Mouse (Mus musculus) lung, postnatal 0 days (tissue): Measurements from ENCODE around the gene Cpsf4. TPM values are rescaled to one million over a fixed set of nuclear protein-coding genes. Genes with fewer than 3 reads are reported as not detected.
A peak's percentile ranks its signal among the peaks of the same experiment; 100 is the strongest.
"Not testable (repeated sequence)": the region's sequence is repeated elsewhere in the genome, so short reads cannot be mapped to it uniquely, and the experiment has no call there.

Experiments used
- ATAC-seq: fragments of 200-750 bp; cut with Nextera tagmentation; 2 replicates; pipeline ENCODE4 v1.8.0; 2017; ENCODE audit warnings: moderate library complexity
- DNase-seq: peaks from one replicate; pipeline ENCODE4 v3.0.0-alpha.2; 2016; ENCODE audit warnings: low spot score
- H3K27ac ChIP-seq: fragments of 300-500 bp; sonication (generic); 2 replicates; pipeline ENCODE4 v1.5.1; 2014; ENCODE audit warnings: antibody characterized with exemption, mild to moderate bottlenecking, low read length, mixed read lengths
- H3K27me3 ChIP-seq: fragments of 300-500 bp; sonication (generic); replicated peaks from 2 replicates; pipeline ENCODE4 v1.6.1; 2014; ENCODE audit warnings: low read length, mixed read lengths; ENCODE audit not compliant: insufficient read depth
- H3K36me3 ChIP-seq: fragments of 300-500 bp; sonication (generic); 2 replicates; pipeline ENCODE4 v1.6.1; 2014; ENCODE audit warnings: low read length, mixed read lengths; ENCODE audit not compliant: insufficient read depth
- H3K4me1 ChIP-seq: fragments of 300-500 bp; sonication (generic); 2 replicates; pipeline ENCODE4 v1.6.1; 2014; ENCODE audit warnings: antibody characterized with exemption, low read depth, low read length, mixed read lengths; ENCODE audit not compliant: insufficient read depth
- H3K4me2 ChIP-seq: fragments of 300-500 bp; sonication (generic); replicated peaks from 2 replicates; pipeline ENCODE4 v1.6.1; 2014; ENCODE audit warnings: low read depth, mild to moderate bottlenecking, low read length, moderate library complexity, mixed read lengths
- H3K4me3 ChIP-seq: fragments of 300-500 bp; sonication (generic); 2 replicates; pipeline ENCODE4 v1.5.1; 2014; ENCODE audit warnings: low read depth, low read length
- H3K9ac ChIP-seq: fragments of 300-500 bp; sonication (generic); replicated peaks from 2 replicates; pipeline ENCODE4 v1.6.1; 2014; ENCODE audit warnings: low read depth, mild to moderate bottlenecking
- H3K9me3 ChIP-seq: fragments of 300-500 bp; sonication (generic); 2 replicates; pipeline ENCODE4 v1.6.1; 2016; ENCODE audit warnings: low read length, mixed read lengths
- CTCF ChIP-seq: IDR thresholded peaks from 2 replicates; pipeline ENCODE4 v1.5.1; 2016; ENCODE audit warnings: antibody characterized with exemption, mild to moderate bottlenecking
- EP300 ChIP-seq: IDR thresholded peaks from 2 replicates; pipeline ENCODE4 v1.6.1; 2016; ENCODE audit warnings: antibody characterized with exemption, mild to moderate bottlenecking, control low read depth
- WGBS: fragments of 180-500 bp; shearing (Covaris S2); extraction: QIAGEN DNeasy Blood & Tissue Kit; methylation state at CpG from one replicate; pipeline ENCODE4 v1.1.7; 2014; 5-methylcytosine and 5-hydroxymethylcytosine counted together
- polyA plus RNA-seq: library from polyadenylated mRNA; unstranded; fragments of >200 nt; fragmentation: Nextera tagmentation; extraction: Ambion mirVana; gene quantifications from 2 replicates; pipeline ENCODE4 v1.2.1, GENCODE M21; 2015

The Cpsf4 gene
- polyA plus RNA-seq, 1 experiment from 2014 or later = 25.9 TPM

DNA sequence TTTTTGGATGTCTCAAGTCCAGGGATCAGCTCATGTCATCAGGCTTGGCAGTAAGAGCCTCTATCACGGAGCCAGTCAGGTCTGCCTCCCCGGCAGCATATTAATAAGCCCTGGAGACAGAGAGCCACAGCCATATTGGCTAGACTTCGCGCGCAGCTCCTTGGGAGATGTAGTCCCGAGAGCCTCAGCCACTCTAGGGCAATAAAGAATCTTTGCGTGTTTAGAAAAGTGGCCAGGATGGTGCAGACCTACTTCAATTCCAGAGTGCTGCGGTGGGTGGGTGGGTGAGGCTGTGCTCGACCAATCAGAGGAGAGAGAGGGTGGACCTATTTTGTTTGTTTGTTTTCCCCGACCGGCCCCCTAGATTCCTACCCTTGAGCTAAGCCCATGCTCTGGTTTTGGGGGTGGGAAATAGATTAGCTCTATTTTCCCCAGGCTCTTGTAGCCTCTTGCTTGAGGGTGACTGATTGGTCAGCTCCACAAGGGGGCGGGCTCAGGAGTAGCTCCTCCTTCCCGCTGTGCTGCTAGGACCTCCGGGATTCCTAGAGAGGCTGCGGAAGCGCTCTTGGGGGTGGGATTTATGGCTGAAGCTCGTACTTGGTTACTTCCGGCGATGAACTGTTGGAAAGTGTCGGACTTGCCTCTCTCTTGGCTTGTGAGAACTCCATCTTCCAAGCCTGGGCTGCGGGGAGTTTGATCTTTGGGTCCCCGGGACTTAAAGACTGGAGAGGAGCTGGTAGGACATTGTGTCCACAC is 37.1 kb downstream of the Cpsf4 start, which contains the start of gene Zkscan5:
TSS of gene Zkscan5 (plus strand) at position 627 of the 756 bp plus-strand sequence.
- peak; percentile 64; the same call in 1 of the 2 replicates for TF ChIP-seq EP300
- TF ChIP-seq CTCF = no peak; the same call in 1 of the 2 replicates
- Histone ChIP-seq H3K27me3 (no peaks in the 10 kb centered on the region), H3K4me1 (peaks cover 7% of the 10 kb centered on the region; the same call in 1 of the 2 replicates), H3K4me3 (peak within 1 kb of the TSS; percentile 58), H3K4me2 (peak within 1 kb of the TSS; percentile 61), H3K9ac (peak within 1 kb of the TSS; percentile 58), H3K27ac (peak within 1 kb of the TSS; percentile 91), H3K9me3 (no peaks in the 10 kb centered on the region), H3K36me3 (no peaks in the 10 kb centered on the region)
- peak; percentile 95 for ATAC-seq
- peak; percentile 99 for DNase-seq
- under 1% methylated on average over 22 of the region's 22 CpGs for WGBS

DNA sequence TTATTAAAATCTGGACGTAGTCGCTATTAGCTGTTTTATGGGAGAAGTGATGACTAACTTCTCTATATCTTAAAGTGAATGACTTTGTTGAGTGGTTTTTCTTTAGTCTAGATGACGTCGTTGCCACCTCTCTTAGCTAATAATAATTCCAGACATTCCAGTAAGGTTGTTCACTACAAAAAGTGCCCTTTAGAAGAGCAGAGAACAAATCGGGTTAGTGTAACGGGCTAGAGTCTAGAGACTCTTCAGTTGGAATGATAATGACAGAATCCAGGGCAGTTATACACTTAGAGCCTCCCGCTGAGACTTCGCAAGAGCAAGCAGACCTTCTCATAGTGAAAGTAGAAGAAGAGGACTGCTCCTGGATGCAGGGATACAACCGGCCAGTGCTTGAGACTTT is 38.0 kb downstream of the Cpsf4 start:
- Histone ChIP-seq H3K9me3 (no peaks in the 10 kb centered on the region), H3K4me2 (peak overlapping the region; percentile 61), H3K4me1 (peaks cover 7% of the 10 kb centered on the region; the same call in 1 of the 2 replicates), H3K9ac (peak overlapping the region; percentile 58; the same call in 1 of the 2 replicates), H3K27ac (peak overlapping the region; percentile 55), H3K36me3 (no peaks in the 10 kb centered on the region), H3K27me3 (no peaks in the 10 kb centered on the region), H3K4me3 (peak overlapping the region; percentile 58)
- 11% methylated on average over 9 of the region's 9 CpGs for WGBS
- DNase-seq = peak; percentile 95
- TF ChIP-seq CTCF (no peak), EP300 (peak; percentile 98)
- ATAC-seq = peak; percentile 37

DNA sequence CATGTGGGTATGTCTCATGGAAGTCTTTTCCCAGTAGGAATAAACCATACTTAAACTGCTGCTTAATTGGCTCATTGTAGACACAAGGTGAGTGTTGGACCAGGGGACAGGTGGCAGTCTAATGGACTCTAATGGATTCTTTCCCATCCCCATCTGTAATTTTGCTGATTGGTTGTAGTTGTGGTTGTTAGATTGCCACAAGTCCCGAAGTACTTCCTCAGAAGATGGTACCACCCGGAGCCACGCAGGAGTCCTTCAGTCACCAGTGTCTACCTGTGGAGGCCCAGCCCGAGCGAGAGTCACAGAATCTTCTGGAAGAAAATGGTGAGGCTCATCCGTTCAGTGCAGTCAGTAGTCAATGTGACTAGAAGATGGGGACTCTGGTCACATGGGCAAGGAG is 40.4 kb downstream of the Cpsf4 start:
- ATAC-seq (no peak), DNase-seq (no peak)
- 95% methylated on average over 6 of the region's 6 CpGs for WGBS
- Histone ChIP-seq H3K4me1 (no peaks in the 10 kb centered on the region), H3K4me2 (no peak overlapping the region), H3K27ac (no peak overlapping the region), H3K27me3 (no peaks in the 10 kb centered on the region), H3K36me3 (peaks cover 3% of the 10 kb centered on the region; the same call in 1 of the 2 replicates), H3K4me3 (no peak overlapping the region), H3K9ac (no peak overlapping the region), H3K9me3 (no peaks in the 10 kb centered on the region)
- TF ChIP-seq CTCF (no peak), EP300 (no peak)

DNA sequence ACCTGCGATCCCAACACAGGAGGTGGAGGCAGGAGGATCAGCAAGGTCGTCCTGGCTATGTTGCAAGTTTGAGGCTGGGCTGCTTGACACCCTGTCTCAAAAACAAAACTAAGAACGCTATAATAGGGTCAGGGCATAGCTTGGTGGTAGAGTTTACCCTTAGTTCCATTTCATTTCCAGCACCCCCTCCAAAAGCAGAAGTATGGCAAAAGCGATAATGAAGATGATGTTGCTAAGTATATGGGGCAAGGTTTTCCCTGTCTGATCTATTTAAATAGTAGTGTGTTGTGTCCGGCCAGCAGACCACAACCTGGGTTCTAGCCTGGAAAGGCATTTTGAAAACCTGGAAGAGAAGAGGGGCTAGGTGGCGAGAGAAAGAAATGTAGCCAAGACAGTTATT is 40.9 kb downstream of the Cpsf4 start:
- Histone ChIP-seq H3K9me3 (no peaks in the 10 kb centered on the region), H3K4me2 (no peak overlapping the region), H3K27ac (no peak overlapping the region), H3K4me3 (no peak overlapping the region), H3K36me3 (peaks cover 3% of the 10 kb centered on the region; the same call in 1 of the 2 replicates), H3K9ac (no peak overlapping the region), H3K4me1 (no peaks in the 10 kb centered on the region), H3K27me3 (no peaks in the 10 kb centered on the region)
- TF ChIP-seq CTCF (no peak), EP300 (no peak)
- WGBS = 78% methylated on average over 5 of the region's 6 CpGs
- no peak for ATAC-seq
- DNase-seq = no peak

DNA sequence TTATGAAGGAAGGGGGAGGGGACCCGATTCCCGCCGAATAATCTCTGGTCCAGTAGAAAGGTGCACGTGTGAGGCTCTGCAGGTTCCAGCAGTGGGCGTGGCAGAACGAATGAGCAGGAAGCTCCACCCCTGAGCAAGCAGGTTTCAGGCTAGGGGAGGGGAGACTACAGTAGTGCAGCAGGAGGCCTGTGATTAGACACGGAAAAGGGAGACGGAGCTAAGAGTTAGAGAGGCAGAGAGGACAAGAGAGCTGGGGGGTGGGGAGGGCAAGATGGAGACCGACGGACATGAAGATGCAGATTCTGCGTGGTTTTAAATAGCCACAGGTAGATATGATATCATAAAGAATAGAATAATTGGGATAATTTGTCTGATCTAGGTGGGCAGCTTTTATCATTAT is 41.4 kb downstream of the Cpsf4 start:
- 46% methylated on average over 11 of the region's 11 CpGs for WGBS
- H3K4me1 ChIP-seq, H3K27ac ChIP-seq, H3K4me3 ChIP-seq, H3K36me3 ChIP-seq, DNase-seq, H3K27me3 ChIP-seq, H3K9ac ChIP-seq, ATAC-seq, H3K9me3 ChIP-seq, H3K4me2 ChIP-seq: not testable (repeated sequence)

DNA sequence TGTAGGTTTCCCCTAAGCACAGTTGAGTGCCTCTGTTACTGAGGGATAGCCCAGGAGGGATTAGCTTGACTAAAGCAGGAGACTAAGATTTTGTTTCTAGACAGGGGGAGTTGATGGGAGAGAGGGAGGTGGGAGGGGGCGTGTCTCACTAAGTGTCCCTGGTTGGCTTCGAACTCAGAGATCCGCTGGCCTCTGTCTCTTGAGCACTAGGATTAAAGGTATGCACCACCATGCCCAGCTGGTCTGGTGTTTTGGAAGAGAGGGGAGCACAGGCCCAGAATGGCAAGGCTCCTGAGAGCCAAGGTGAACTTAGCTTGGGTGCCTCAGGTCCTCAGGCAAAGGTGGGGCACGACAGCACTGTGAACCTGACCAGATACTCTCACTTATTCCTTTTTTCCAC is 44.3 kb downstream of the Cpsf4 start:
- no peaks in the 10 kb centered on the region for H3K27me3 ChIP-seq
- no peak overlapping the region for H3K4me3 ChIP-seq
- no peak for TF ChIP-seq CTCF
- no peak for TF ChIP-seq EP300
- DNase-seq (no peak), ATAC-seq (no peak)
- H3K4me2 ChIP-seq = no peak overlapping the region
- H3K36me3 ChIP-seq = peaks cover 10% of the 10 kb centered on the region; the same call in 1 of the 2 replicates
- H3K4me1 ChIP-seq = no peaks in the 10 kb centered on the region
- no peak overlapping the region for H3K9ac ChIP-seq
- no peaks in the 10 kb centered on the region for H3K9me3 ChIP-seq
- H3K27ac ChIP-seq = no peak overlapping the region
- WGBS = 100% methylated on average over 2 of the region's 4 CpGs
